Mouse (Mus musculus) MEL (cell line): ENCODE results near the gene Kcnk10.

Experiments used
- CTCF ChIP-seq, 3 experiments: IDR thresholded peaks in 2 of 3; conservative IDR thresholded peaks in 1 of 3; 2 replicates each; pipeline ENCODE4 v1.5.1; 2011 to 2012; ENCODE audit warnings: low read length in 3 of 3, low read depth in 2 of 3, mild to moderate bottlenecking in 2 of 3, improper control_type of control experiment in 1 of 3, inconsistent platforms in 1 of 3, mixed read lengths in 1 of 3, moderate library complexity in 1 of 3; ENCODE audit not compliant: control insufficient read depth in 1 of 3, insufficient read depth in 1 of 3, poor library complexity in 1 of 3, severe bottlenecking in 1 of 3
- E2F4 ChIP-seq: IDR thresholded peaks from 2 replicates; pipeline ENCODE4 v1.6.1; 2011; ENCODE audit warnings: low read depth, low read length, improper control_type of control experiment, borderline replicate concordance
- EP300 ChIP-seq, 2 experiments: IDR thresholded peaks; 2 replicates each; pipeline ENCODE4 v1.6.1; 2011; ENCODE audit warnings: improper control_type of control experiment in 2 of 2, low read length in 2 of 2, low read depth in 1 of 2, mild to moderate bottlenecking in 1 of 2
- ETS1 ChIP-seq: IDR thresholded peaks from 2 replicates; pipeline ENCODE4 v1.6.1; 2012; ENCODE audit warnings: low read depth, mild to moderate bottlenecking, inconsistent platforms, low read length, improper control_type of control experiment, moderate library complexity
- GATA1 ChIP-seq: IDR thresholded peaks from 2 replicates; pipeline ENCODE4 v1.6.1; 2011; ENCODE audit warnings: low read depth, low read length, improper control_type of control experiment
- HCFC1 ChIP-seq: IDR thresholded peaks from 2 replicates; pipeline ENCODE4 v1.6.1; 2012; ENCODE audit warnings: low read depth, mild to moderate bottlenecking, inconsistent platforms, low read length, improper control_type of control experiment, moderate library complexity
- POLR2A ChIP-seq, 2 experiments: IDR thresholded peaks; 2 replicates each; pipeline ENCODE4 v1.6.1; 2011 to 2012; ENCODE audit warnings: low read length in 2 of 2, mild to moderate bottlenecking in 2 of 2, control low read depth in 1 of 2, improper control_type of control experiment in 1 of 2, low read depth in 1 of 2, moderate library complexity in 1 of 2; ENCODE audit not compliant: control insufficient read depth in 1 of 2, insufficient read depth in 1 of 2, poor library complexity in 1 of 2
- TAL1 ChIP-seq: IDR thresholded peaks from 2 replicates; pipeline ENCODE4 v1.6.1; 2012; ENCODE audit warnings: mild to moderate bottlenecking, inconsistent platforms, low read length, moderate library complexity, mixed read lengths
- TBP ChIP-seq: IDR thresholded peaks from 2 replicates; pipeline ENCODE4 v1.8.0; 2011; ENCODE audit warnings: low read depth, low read length, improper control_type of control experiment
- TCF12 ChIP-seq: IDR thresholded peaks from 2 replicates; pipeline ENCODE4 v1.6.1; 2014; ENCODE audit warnings: low read depth, mild to moderate bottlenecking, inconsistent platforms, low read length, improper control_type of control experiment, moderate library complexity
- USF1 ChIP-seq: IDR thresholded peaks from 2 replicates; pipeline ENCODE4 v1.6.1; 2014; ENCODE audit warnings: low read depth, mild to moderate bottlenecking, inconsistent platforms, low read length, improper control_type of control experiment, moderate library complexity
- ZC3H11A ChIP-seq: IDR thresholded peaks from 2 replicates; pipeline ENCODE4 v1.6.1; 2012; ENCODE audit warnings: low read depth, mild to moderate bottlenecking, inconsistent platforms, low read length, improper control_type of control experiment
- ZKSCAN1 ChIP-seq: IDR thresholded peaks from 2 replicates; pipeline ENCODE4 v1.6.1; 2012; ENCODE audit warnings: low read depth, mild to moderate bottlenecking, inconsistent platforms, low read length, improper control_type of control experiment, moderate library complexity

GRCm38 (mm10) chr12:98443754-98444153, 134.4 kb downstream of the Kcnk10 start:
- TF ChIP-seq TCF12: no peak
- TF ChIP-seq E2F4: no peak
- TF ChIP-seq USF1: no peak
- no peak for TF ChIP-seq CTCF (IDR thresholded peaks at IDR 0.05 in 2 of 3, conservative IDR thresholded peaks at IDR 0.05 in 1 of 3; ENCODE audit: control insufficient read depth in 1 of 3, insufficient read depth in 1 of 3, low read depth in 2 of 3, low read length in 3 of 3, poor library complexity in 1 of 3, severe bottlenecking in 1 of 3)
- no peak for TF ChIP-seq ZC3H11A
- TF ChIP-seq TBP: no peak
- TF ChIP-seq POLR2A (IDR thresholded peaks at IDR 0.05; ENCODE audit: control insufficient read depth in 1 of 2, insufficient read depth in 1 of 2, low read depth in 1 of 2, low read length in 2 of 2, poor library complexity in 1 of 2): no peak
- TF ChIP-seq EP300 (IDR thresholded peaks at IDR 0.05; ENCODE audit: low read depth in 1 of 2, low read length in 2 of 2): no peak
- no peak for TF ChIP-seq GATA1
- TF ChIP-seq TAL1: no peak
- no peak for TF ChIP-seq ZKSCAN1
- TF ChIP-seq ETS1: no peak
- no peak for TF ChIP-seq HCFC1
